Mouse (Mus musculus) retina, postnatal 7 days (tissue): ENCODE measurements around the gene Kcnk2.

ENCODE experiments used
- DNase-seq: peaks from one replicate; pipeline ENCODE4 v3.0.0-alpha.2; 2012; ENCODE audit warnings: low read depth, low spot score

Kcnk2 gene

DNA sequence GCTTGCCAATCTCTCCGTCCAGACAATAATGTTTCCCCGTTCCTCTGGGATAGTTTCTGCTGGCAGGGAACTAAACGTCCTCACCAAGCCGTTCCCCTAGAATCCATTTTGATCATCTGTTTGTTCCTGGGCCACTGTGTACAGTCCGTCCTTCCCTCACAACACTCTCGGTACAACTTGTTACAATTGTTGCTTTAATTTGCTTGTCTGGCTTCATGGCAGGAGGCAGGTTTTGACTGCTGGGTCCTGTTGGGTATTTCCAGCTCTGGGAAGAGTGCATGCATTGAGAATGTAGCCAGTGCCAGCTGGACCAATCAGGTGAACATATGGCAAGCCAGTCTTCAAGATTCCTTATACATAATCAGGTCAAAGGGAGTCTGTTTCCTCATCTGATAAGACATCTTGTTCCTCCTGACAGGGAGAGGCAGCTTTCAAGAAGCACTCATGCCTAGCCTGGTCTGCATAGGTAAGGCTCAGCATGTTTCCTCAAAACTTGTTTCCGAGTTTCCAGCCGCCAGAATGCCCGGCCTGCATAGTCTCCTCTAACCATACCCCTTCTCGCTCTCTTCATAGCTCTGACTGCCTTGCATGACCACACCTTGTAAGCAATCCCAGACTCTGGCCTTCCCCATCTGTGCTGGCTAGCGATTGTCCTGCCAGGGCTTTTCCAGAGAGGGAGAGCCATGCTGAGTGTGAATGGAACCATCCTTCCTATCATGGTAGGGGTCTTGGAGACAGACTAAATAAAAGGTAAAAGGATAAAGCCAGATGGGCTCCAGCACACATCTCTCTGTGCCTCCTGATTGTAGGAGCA, 184.1 kb downstream of the Kcnk2 start:
- no peak for DNase-seq

DNA sequence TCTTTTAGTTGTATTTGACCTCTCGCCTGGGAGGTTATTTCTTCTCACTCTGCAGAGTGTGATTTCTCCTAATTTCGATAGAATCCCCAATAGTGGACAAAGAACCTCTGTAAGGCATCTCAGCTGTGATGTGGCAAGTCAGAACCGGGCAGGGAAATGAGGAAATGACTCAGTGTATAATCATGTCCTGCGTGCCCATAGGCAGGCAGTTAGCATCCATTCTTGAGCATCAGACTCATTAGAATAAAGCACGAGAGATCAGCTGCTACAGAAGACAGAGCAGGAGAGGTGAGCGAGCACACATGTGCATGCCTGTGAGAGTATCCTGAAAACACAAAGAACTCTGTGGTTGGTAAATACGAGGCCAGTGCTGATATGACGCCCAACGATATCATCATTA, 186.9 kb downstream of the Kcnk2 start:
- DNase-seq = no peak

DNA sequence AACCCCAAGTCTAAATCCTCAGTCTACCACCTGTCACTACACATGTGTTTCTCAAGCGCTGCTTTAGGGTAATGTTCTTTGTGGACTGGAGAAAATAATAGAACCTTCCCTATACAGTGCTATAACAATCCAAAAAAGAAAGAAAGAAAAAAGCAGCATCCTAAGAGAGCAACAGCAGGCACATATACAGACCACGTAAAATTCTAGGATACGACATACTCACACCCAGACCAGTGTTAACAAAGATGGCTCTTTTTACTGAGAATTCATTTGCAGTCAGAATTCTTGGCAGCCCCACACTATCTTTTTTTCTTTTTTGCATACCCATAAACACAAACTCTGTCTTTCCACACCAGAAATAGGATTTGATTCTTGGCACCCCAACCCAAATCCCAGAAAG, 187.6 kb downstream of the Kcnk2 start:
- DNase-seq = no peak

DNA sequence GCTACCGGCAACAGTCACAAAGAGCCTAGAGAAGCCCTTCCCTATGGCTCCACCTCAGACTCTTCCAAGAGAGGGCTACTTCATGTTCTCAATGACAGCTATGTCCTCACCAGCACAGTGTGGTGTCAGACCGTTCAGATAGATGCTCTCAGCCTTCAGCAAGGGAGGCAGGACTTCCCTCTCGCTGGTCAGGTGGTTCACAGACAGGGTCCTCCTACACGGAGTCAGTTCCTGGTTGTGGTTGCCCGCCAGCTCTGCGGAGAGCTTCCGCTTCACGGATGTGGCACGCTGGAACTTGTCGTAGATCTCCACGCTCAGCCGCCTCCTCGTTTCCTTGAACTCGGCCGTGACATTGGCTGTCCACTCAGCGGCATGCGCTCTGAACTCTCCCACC, 192.4 kb downstream of the Kcnk2 start:
- no peak for DNase-seq

DNA sequence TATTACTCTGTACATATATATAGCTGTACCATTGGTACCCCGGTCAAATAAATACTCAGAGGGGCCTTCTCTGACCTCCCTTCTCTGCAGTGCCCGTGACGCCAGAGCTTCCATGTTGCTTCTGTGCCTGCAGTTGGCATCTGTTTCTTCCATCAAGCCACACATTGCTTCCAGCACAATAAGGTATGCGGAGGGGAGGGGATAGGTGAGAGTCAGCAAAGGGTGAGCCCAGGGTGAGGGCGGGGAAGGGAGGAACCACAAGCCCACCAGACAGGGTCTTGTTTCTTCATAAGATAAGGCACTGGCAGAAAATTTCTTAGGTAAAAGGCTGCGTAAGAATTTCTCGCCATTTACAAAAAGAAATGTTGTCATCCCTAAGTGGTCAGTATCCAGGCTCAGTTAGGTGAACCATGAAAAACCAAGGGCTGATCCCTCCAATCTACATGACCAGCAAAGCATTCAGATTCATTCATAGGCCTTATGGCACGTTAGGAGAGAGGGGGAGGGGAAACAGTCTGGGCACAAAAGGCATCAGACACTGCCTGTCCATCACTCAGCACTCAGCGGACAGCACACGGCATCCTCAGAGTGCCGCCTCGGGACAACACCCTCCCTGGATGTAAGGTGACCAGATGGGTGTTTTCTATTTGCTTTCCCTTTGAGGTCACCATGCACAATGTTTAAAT, 192.9 kb downstream of the Kcnk2 start:
- no peak for DNase-seq

DNA sequence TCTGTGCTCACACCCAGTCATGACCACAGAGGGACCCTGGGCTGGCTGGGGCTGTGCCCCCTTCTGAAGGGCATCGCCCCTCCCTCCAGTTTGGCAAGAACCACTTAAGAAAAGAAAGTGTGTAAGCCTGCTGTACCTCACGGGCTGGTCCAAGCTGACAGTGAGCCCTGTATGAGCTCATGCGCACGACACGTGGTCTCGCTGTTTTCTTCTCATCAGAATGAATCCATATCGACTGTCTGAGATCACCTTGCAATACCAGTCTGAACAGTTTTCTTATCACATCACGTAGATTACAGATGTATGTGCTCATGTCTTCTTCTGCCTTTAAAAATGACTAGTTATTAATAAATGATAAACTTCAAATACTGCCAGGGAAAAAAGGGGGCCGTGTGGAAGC, 193.5 kb downstream of the Kcnk2 start:
- DNase-seq = no peak

DNA sequence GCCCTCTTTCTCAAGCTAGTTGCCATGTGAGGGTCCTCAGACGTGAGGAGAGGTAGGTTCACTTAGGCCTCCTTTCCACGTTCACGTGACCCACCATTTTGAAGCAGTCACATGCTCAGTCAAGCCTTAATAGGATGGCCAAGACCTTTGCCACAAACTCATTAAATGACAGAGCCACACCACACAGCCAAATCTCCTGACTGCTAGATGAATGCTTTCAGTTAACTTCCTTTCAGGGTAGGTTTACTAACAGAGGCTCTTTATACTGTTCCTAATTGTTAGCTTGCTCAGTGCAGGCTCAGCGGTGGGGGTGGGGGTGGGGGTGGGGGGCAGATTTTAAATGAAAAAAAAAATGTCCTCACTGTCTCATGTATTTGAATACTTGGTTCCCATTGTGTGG, 206.3 kb downstream of the Kcnk2 start:
- DNase-seq = no peak

DNA sequence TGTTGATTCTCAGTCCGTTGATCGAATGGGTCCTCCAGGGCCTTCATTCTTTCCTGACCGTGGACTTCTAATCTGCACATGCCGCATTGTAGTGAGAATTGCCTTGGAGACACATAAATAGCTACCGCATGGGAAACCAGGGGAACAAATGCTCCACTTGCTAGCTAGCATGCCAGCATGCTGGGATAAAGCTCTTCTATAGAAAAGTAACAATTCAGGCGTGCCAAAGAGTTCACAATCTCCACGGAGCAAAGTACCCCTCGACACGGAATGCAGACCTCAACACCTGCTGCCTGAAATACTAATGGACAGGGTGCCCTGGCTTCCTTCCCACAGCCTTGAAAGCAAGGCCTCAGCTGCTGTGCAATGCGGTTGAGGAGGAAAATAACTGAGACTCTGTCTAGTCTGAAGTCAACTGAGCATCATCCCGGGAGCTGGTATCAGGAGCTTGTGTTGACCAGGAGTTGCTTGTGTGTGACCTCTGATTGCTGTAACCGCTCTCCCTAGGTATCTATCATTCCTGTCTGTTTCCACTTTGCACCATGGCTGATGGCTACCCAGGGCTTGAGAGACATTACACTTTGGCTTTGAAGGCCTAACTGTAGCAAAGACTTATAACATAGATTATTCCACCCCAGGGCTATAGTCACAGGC, 214.2 kb downstream of the Kcnk2 start:
- DNase-seq = no peak

DNA sequence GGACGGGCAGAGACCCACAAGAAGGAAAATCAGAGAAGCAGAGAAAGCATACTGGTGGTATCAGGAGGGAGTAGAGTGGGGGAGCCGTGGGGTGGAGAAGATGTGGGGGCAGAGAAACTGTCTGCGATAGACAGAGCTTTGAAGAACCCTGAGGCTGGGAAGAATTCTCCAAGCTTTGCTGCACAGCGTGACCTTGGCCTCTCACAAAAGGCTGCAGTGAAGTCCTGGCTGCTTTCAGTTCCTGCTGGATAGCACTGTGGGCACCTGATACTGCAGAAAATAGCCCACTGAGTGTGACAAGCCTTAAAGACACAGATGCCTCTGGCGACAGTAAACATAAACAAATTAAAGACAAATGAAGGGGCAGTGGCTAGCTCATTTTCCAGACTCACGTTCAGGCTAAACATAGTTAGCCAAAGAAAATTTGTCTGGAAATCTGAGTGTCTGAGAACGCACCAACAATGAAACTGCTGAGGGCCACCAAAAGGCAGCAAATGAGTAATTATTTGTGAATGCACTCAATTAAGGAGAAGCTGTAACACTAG, 216.8 kb downstream of the Kcnk2 start:
- DNase-seq = no peak

DNA sequence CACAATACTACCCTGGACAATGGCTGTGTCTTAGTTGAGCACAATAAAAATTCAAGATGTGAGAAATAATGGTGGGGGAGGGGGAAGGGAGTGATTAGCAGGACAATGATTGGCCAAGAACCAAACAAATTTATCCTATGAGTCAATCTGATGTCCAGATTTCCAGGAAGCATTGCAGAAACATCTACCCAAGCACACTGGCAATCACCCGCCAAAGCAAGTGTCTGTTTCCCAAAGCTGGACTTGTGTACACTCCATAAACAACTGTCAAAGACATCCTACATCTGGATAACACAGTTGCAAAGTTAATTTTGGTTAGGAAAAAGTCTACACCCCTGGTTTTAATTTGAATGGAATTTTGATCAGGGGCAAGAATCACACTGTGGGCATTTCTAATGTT, 224.3 kb downstream of the Kcnk2 start:
- no peak for DNase-seq

DNA sequence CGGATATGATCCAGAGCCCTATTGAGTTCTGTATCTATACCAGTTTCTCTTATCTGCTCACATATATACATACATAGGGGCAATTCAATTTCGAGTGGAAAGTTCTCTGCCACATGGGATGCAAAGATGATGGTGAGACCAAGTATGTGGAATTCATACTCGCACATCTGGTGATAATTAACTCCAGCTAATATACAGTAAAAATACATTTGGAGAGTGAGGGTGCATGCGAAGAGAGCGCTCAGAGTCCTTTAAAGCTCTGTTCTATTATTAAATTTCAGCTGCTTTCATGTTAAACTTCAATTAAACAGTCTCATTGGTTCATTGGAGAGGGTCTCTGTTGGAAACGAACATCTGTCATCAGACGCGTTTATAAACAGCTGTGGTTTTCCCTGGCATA, 228.6 kb downstream of the Kcnk2 start:
- DNase-seq = no peak

DNA sequence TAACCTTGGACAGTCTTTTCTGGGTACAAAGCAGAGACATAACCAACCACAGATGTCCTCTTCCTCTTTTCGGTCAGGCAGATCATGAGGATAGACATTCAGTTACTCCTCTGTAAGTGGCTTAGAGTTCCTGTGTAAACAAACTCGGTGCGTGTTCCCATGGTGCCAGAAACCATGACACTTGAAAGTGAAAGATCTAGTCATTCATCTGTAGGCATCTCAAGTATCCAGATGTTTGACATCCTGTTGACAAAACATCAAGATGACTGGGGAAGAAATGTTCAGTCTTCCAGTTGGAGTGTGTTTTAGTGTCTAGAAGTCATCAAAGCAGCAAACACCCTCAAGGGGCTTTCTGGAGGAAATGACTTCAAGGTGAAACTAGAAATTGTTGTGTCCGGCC, 230.9 kb downstream of the Kcnk2 start:
- DNase-seq = no peak

DNA sequence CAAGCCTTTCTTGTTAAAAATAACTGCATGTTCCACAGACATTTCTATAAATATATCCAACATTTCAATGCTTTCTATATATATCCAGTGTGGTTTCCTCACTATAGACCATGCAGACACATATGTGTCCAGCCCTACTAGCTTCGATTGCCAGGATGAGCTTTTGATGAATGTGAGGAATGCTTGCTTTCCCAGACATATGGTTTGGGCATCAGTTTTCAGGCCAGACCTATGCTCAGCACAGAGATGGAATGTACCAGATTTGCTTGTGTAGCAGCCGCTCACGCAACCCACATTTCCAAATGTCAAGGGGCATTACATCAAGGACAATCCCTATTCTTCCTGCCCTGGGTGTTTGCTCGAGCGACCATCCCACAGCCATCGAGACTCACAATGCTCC, 236.3 kb downstream of the Kcnk2 start:
- no peak for DNase-seq

DNA sequence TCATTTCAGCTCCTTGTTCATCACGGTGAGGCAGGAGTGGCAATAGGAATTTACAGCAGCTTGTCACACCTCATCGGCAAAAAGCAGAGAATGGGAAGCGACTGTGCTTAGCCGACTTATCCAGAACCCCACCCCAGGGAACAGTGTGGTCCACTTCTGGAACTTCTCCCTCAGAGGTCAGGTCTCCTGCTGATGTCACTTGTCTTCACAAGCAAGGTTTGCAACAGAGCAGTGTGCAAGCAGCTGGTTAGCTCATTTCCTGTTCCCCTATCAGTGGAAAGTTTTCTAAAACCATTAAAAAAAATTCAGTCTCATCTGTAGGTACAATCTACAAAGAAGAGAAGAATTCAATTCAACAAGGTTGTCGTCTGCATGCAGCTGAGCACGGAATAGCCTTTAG, 236.9 kb downstream of the Kcnk2 start:
- no peak for DNase-seq

DNA sequence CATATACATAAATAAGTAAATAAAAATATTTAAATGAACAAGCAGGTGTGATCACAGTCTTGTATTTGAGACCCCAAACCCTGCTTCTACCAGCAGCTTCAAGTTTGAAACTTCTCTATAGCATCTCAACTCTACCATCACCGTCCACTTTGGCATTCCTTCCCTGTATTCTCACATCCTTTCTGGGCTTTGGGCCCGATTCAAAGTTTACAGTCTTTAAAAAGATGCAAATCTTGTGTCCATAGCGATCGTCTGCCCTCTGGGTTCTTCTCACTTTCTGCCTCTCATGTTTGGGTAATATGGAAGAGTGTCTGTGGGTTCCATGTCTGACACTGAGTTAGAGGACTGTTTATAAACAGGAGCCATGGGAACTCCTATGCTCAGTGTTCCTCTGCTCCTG, 237.4 kb downstream of the Kcnk2 start:
- DNase-seq = no peak

DNA sequence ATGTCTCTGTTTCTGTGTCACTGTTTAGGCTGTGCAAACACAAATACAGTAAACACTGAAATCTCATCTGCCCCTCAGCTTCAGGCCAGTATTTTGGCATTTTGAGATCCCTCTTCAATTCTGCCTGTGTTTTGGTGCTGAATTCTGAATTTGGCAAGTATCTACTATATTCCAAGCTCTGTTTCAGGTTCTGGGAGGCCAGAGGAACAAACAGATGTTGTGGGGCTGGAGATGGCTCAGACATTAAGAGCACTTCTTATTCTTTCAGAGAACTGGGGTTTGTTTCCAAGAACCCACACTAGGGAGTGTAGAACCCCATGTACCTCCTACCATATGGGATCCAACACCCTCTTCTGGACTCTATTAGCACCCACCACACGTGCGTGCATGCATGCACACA, 237.8 kb downstream of the Kcnk2 start:
- no peak for DNase-seq
